Mouse (Mus musculus) embryonic facial prominence, embryonic 14.5 days (tissue): ENCODE measurements at regions not wholly inside any gene's neighbourhood (a gene's known extent, or its start where the extent isn't known, plus 50 kb on each side); places are given as distances from the start of the nearest gene placed in this dataset.

Source experiments
- ATAC-seq: fragments of 200-750 bp; cut with Nextera tagmentation; 2 replicates; pipeline ENCODE4 v1.8.0; 2017; ENCODE audit warnings: low read depth, moderate number of reproducible peaks, moderate TSS enrichment
- DNase-seq: peaks from one replicate; pipeline ENCODE4 v3.0.0-alpha.2; 2015; ENCODE audit warnings: low spot score
- H3K27ac ChIP-seq: fragments of 300-500 bp; sonication (generic); replicated peaks from 2 replicates; pipeline ENCODE4 v1.5.1; 2014; ENCODE audit warnings: low read depth, mild to moderate bottlenecking, low read length, moderate library complexity
- H3K27me3 ChIP-seq: fragments of 300-500 bp; sonication (generic); replicated peaks from 2 replicates; pipeline ENCODE4 v1.6.1; 2014; ENCODE audit warnings: low read length; ENCODE audit not compliant: control insufficient read depth, insufficient read depth
- H3K36me3 ChIP-seq: fragments of 300-500 bp; sonication (generic); 2 replicates; pipeline ENCODE4 v1.6.1; 2014; ENCODE audit warnings: low read length, mixed read lengths; ENCODE audit not compliant: control insufficient read depth, insufficient read depth
- H3K4me1 ChIP-seq: fragments of 300-500 bp; sonication (generic); 2 replicates; pipeline ENCODE4 v1.6.1; 2014; ENCODE audit warnings: antibody characterized with exemption, low read length; ENCODE audit not compliant: control insufficient read depth, insufficient read depth
- H3K4me2 ChIP-seq: fragments of 300-500 bp; sonication (generic); 2 replicates; pipeline ENCODE4 v1.6.1; 2014; ENCODE audit warnings: low read depth, mild to moderate bottlenecking, low read length, moderate library complexity, mixed read lengths
- H3K4me3 ChIP-seq: fragments of 300-500 bp; sonication (generic); 2 replicates; pipeline ENCODE4 v1.5.1; 2014; ENCODE audit warnings: low read depth, mild to moderate bottlenecking, low read length
- H3K9ac ChIP-seq: fragments of 300-500 bp; sonication (generic); 2 replicates; pipeline ENCODE4 v1.6.1; 2014; ENCODE audit warnings: low read depth, mild to moderate bottlenecking, low read length, moderate library complexity, mixed read lengths
- H3K9me3 ChIP-seq: fragments of 300-500 bp; sonication (generic); 2 replicates; pipeline ENCODE4 v1.6.1; 2016; ENCODE audit warnings: low read length; ENCODE audit not compliant: control insufficient read depth
- WGBS: fragments of 180-500 bp; shearing (Covaris S2); extraction: QIAGEN DNeasy Blood & Tissue Kit; methylation state at CpG from one replicate; pipeline ENCODE4 v1.1.7; 2014; 5-methylcytosine and 5-hydroxymethylcytosine counted together

DNA sequence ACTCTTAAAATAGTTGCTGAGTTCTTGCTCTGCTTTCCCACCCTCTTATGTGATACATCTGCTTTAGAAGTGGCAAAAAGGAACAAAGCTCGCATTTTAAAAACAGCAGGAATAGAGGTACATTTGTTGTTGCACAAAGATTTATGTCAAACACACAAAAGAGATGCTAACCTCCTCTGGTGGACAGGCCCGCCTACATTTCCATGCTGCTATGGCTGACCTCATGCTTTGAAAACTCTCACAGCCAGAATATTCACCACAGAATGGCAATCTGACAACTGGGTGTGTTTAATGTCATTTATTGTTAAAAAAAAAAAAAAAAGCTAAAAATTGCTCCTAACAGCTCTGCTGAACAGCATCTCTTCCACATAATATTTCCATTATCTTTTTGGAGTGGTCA is 451.6 kb downstream of the Cdh9 start:
- ATAC-seq: no peak
- no peak overlapping the region for H3K9ac ChIP-seq
- no peak for DNase-seq
- no peak overlapping the region for H3K27ac ChIP-seq
- H3K27me3 ChIP-seq: no peaks in the 10 kb centered on the region
- H3K4me3 ChIP-seq: no peak overlapping the region
- no peaks in the 10 kb centered on the region for H3K4me1 ChIP-seq
- WGBS: 80% methylated on average over 2 of the region's 2 CpGs
- no peaks in the 10 kb centered on the region for H3K36me3 ChIP-seq
- H3K4me2 ChIP-seq: no peak overlapping the region
- no peaks in the 10 kb centered on the region for H3K9me3 ChIP-seq

GRCm38 (mm10) chr15:17181358-17182022 is 452.9 kb downstream of the Cdh9 start:
- no peaks in the 10 kb centered on the region for H3K4me1 ChIP-seq
- H3K9me3 ChIP-seq: no peaks in the 10 kb centered on the region
- ATAC-seq: no peak
- no peak overlapping the region for H3K4me3 ChIP-seq
- no peaks in the 10 kb centered on the region for H3K36me3 ChIP-seq
- H3K9ac ChIP-seq: no peak overlapping the region
- no peak overlapping the region for H3K27ac ChIP-seq
- DNase-seq: no peak
- WGBS: 47% methylated on average over 2 of the region's 2 CpGs
- H3K27me3 ChIP-seq: no peaks in the 10 kb centered on the region
- H3K4me2 ChIP-seq: no peak overlapping the region

GRCm38 (mm10) chr15:17195439-17195838 is 466.9 kb downstream of the Cdh9 start:
- H3K9me3 ChIP-seq: no peaks in the 10 kb centered on the region
- H3K9ac ChIP-seq: no peak overlapping the region
- H3K27ac ChIP-seq: no peak overlapping the region
- DNase-seq (peak; percentile 28), ATAC-seq (no peak)
- no peaks in the 10 kb centered on the region for H3K27me3 ChIP-seq
- H3K4me1 ChIP-seq: no peaks in the 10 kb centered on the region
- WGBS: 50% methylated on average over 5 of the region's 5 CpGs
- H3K4me3 ChIP-seq: no peak overlapping the region
- no peaks in the 10 kb centered on the region for H3K36me3 ChIP-seq
- H3K4me2 ChIP-seq: no peak overlapping the region

- ATAC-seq (no peak), DNase-seq (no peak)
- no peak overlapping the region for H3K4me3 ChIP-seq
- H3K4me2 ChIP-seq: no peak overlapping the region
- H3K4me1 ChIP-seq: no peaks in the 10 kb centered on the region
- WGBS: 72% methylated on average over 2 of the region's 2 CpGs
- H3K9me3 ChIP-seq: no peaks in the 10 kb centered on the region
- no peaks in the 10 kb centered on the region for H3K27me3 ChIP-seq
- no peaks in the 10 kb centered on the region for H3K36me3 ChIP-seq
- no peak overlapping the region for H3K27ac ChIP-seq
- no peak overlapping the region for H3K9ac ChIP-seq
Observed at GRCm38 (mm10) chr15:17204739-17205138, 476.2 kb downstream of the Cdh9 start.

- H3K9me3 ChIP-seq: no peaks in the 10 kb centered on the region
- H3K27ac ChIP-seq: no peak overlapping the region
- ATAC-seq (no peak), DNase-seq (peak; percentile 2)
- no peaks in the 10 kb centered on the region for H3K27me3 ChIP-seq
- H3K4me1 ChIP-seq: no peaks in the 10 kb centered on the region
- no peaks in the 10 kb centered on the region for H3K36me3 ChIP-seq
- H3K4me3 ChIP-seq: no peak overlapping the region
- no peak overlapping the region for H3K4me2 ChIP-seq
- 74% methylated on average over 3 of the region's 3 CpGs for WGBS
- no peak overlapping the region for H3K9ac ChIP-seq
Observed at GRCm38 (mm10) chr15:17245096-17245495, 516.5 kb downstream of the Cdh9 start.

- no peaks in the 10 kb centered on the region for H3K36me3 ChIP-seq
- H3K4me2 ChIP-seq: no peak overlapping the region
- WGBS: 91% methylated on average over 5 of the region's 5 CpGs
- no peak for ATAC-seq
- H3K27ac ChIP-seq: no peak overlapping the region
- no peaks in the 10 kb centered on the region for H3K4me1 ChIP-seq
- DNase-seq: no peak
- no peak overlapping the region for H3K9ac ChIP-seq
- H3K4me3 ChIP-seq: no peak overlapping the region
- no peaks in the 10 kb centered on the region for H3K27me3 ChIP-seq
- H3K9me3 ChIP-seq: no peaks in the 10 kb centered on the region
Observed at GRCm38 (mm10) chr15:17289221-17289620, 560.7 kb downstream of the Cdh9 start.
